In genomic region chr6:88743601-88744291, GRCm38 (mm10) we compare ENCODE assay signal across 10 mouse cellular contexts. TPM values are rescaled to one million over a fixed set of nuclear protein-coding genes. Genes with fewer than 3 reads are reported as not detected.
DNase-seq lines count a peak whose midpoint lies in the region; ATAC-seq lines count a peak whose summit lies in the region.
"Had no signal": no experiment of that assay in that cellular context is flagged by ENCODE, and none has a peak within 500 bp of the region (broad histone marks: within the 10 kb centered on the region; RNA-seq: fewer than 3 reads in every experiment).

No protein-coding gene starts in this region.

- 73% methylated on average over 14 of the region's 14 CpGs for WGBS in liver, embryonic 16.5 days (ENCODE audit: insufficient replicate concordance)
- 42% methylated on average over 14 of the region's 14 CpGs for WGBS in hindbrain, embryonic 13.5 days
- WGBS in neural tube, embryonic 14.5 days: 32% methylated on average over 14 of the region's 14 CpGs

- H3K4me1 ChIP-seq in liver, embryonic 16.5 days (ENCODE audit: control insufficient read depth, low read depth, low read length): peaks cover 48% of the 10 kb centered on the region
- H3K4me1 ChIP-seq in hindbrain, embryonic 13.5 days (replicated peaks): peaks cover 31% of the 10 kb centered on the region
- peaks cover 28% of the 10 kb centered on the region for H3K4me1 ChIP-seq in neural tube, embryonic 14.5 days (ENCODE audit: control insufficient read depth, insufficient read depth, low read length)

- H3K4me3 ChIP-seq in liver, embryonic 16.5 days (ENCODE audit: low read depth, low read length): no peak overlapping the region
- H3K4me3 ChIP-seq in hindbrain, embryonic 13.5 days: no peak overlapping the region
- no peak overlapping the region for H3K4me3 ChIP-seq in neural tube, embryonic 14.5 days (ENCODE audit: low read depth, low read length)
- H3K4me3 ChIP-seq: limb, embryonic 13.5 days had no signal

- H3K9me3 ChIP-seq in liver, embryonic 16.5 days (replicated peaks; ENCODE audit: control insufficient read depth, low read length): no peaks in the 10 kb centered on the region
- H3K9me3 ChIP-seq in hindbrain, embryonic 13.5 days: no peaks in the 10 kb centered on the region
- H3K9me3 ChIP-seq in neural tube, embryonic 14.5 days (ENCODE audit: control insufficient read depth, low read length): no peaks in the 10 kb centered on the region
- H3K9me3 ChIP-seq: limb, embryonic 13.5 days had no signal

- H3K36me3 ChIP-seq in liver, embryonic 16.5 days (ENCODE audit: control insufficient read depth, insufficient read depth): peaks cover 4% of the 10 kb centered on the region
- no peaks in the 10 kb centered on the region for H3K36me3 ChIP-seq in hindbrain, embryonic 13.5 days
- no peaks in the 10 kb centered on the region for H3K36me3 ChIP-seq in neural tube, embryonic 14.5 days (ENCODE audit: control insufficient read depth, insufficient read depth, low read length)
- H3K36me3 ChIP-seq: limb, embryonic 13.5 days had no signal

- no peak overlapping the region for H3K9ac ChIP-seq in liver, embryonic 16.5 days (ENCODE audit: low read depth, low read length)
- H3K9ac ChIP-seq in hindbrain, embryonic 13.5 days: no peak overlapping the region
- no peak overlapping the region for H3K9ac ChIP-seq in neural tube, embryonic 14.5 days (replicated peaks; ENCODE audit: low read depth, low read length)
- H3K9ac ChIP-seq: limb, embryonic 13.5 days had no signal

- no peak for ATAC-seq in liver, embryonic 16.5 days (ENCODE audit: low read depth)
- peak; percentile 67 for ATAC-seq in hindbrain, embryonic 13.5 days (ENCODE audit: low FRiP score)
- ATAC-seq in neural tube, embryonic 14.5 days (ENCODE audit: low read depth): peak; percentile 83
- ATAC-seq in activated CD4-positive, CD25-positive, alpha-beta regulatory T cell, adult 4 months: no peak

- no peaks in the 10 kb centered on the region for H3K27me3 ChIP-seq in liver, embryonic 16.5 days (ENCODE audit: control insufficient read depth, insufficient read depth, low read depth, low read length)
- no peaks in the 10 kb centered on the region for H3K27me3 ChIP-seq in hindbrain, embryonic 13.5 days
- no peaks in the 10 kb centered on the region for H3K27me3 ChIP-seq in neural tube, embryonic 14.5 days (ENCODE audit: control insufficient read depth, insufficient read depth, low read length)
- H3K27me3 ChIP-seq: CH12.LX; limb, embryonic 13.5 days had no signal

- 0 out of 2 replicates have a peak overlapping the region, but pooled peaks have one; percentile 16 for H3K27ac ChIP-seq in liver, embryonic 16.5 days (ENCODE audit: low read length)
- H3K27ac ChIP-seq in hindbrain, embryonic 13.5 days: peak overlapping the region; percentile 76
- peak overlapping the region; percentile 69 for H3K27ac ChIP-seq in neural tube, embryonic 14.5 days (ENCODE audit: low read depth, low read length)
- H3K27ac ChIP-seq: limb, embryonic 13.5 days had no signal

- DNase-seq in embryo, embryonic 10.5 days (ENCODE audit: low spot score): peak; percentile 22
- no peak for DNase-seq in embryo, embryonic 9.5 days (ENCODE audit: extremely low spot score)
- DNase-seq in liver: no peak
- no peak for DNase-seq in spleen, postnatal 4 days (ENCODE audit: low spot score in 2 of 2)

- no peak overlapping the region for H3K4me2 ChIP-seq in liver, embryonic 16.5 days (ENCODE audit: low read depth, low read length)
- no peak overlapping the region for H3K4me2 ChIP-seq in hindbrain, embryonic 13.5 days
- no peak overlapping the region for H3K4me2 ChIP-seq in neural tube, embryonic 14.5 days (ENCODE audit: low read depth, low read length)
- H3K4me2 ChIP-seq: limb, embryonic 13.5 days had no signal

RNA-seq across cellular contexts. Expression of gene Mgll, which starts 19.5 kb away (rescaled TPM):
- 62.3 and 62.4 TPM in 2 replicates for polyA plus RNA-seq in liver, embryonic 16.5 days (2015; fragmentation: Nextera tagmentation; extraction: Ambion mirVana)
- polyA plus RNA-seq in hindbrain, embryonic 13.5 days (2015; fragmentation: Nextera tagmentation; extraction: Ambion mirVana): 19.7 and 21.3 TPM in 2 replicates
- 56.7 and 73.4 TPM in 2 replicates for polyA plus RNA-seq in neural tube, embryonic 14.5 days (2014; fragmentation: Nextera tagmentation; extraction: Ambion mirVana)
- polyA plus RNA-seq in activated CD4-positive, CD25-positive, alpha-beta regulatory T cell, adult 4 months (2017; shearing (Covaris generic)): under 1 TPM; 0.53 to 0.75 TPM

Comparison
In these comparisons a context has a peak if more than half of its experiments do, and no peak if none do; other contexts are left out.
1. ATAC-seq: peak in hindbrain, embryonic 13.5 days (single experiment) and neural tube, embryonic 14.5 days (single experiment); none in liver, embryonic 16.5 days (single experiment) and activated CD4-positive, CD25-positive, alpha-beta regulatory T cell, adult 4 months (single experiment).
2. H3K27ac ChIP-seq: peak in every context shown above with its lines; median percentile 76 in hindbrain, embryonic 13.5 days; 69 in neural tube, embryonic 14.5 days; 16 in liver, embryonic 16.5 days.
3. RNA of gene Mgll, which starts 19.5 kb away (polyA plus RNA-seq): 56.7 to 73.4 TPM in neural tube, embryonic 14.5 days, 62.3 to 62.4 TPM in liver, embryonic 16.5 days and 19.7 to 21.3 TPM in hindbrain, embryonic 13.5 days; 0.53 to 0.75 TPM in activated CD4-positive, CD25-positive, alpha-beta regulatory T cell, adult 4 months; every median in the first group is over 10 times any median in the second.